Mouse (Mus musculus) layer of hippocampus, postnatal 36 days (tissue): ENCODE data around the gene Zscan21. TPM values are rescaled to one million over a fixed set of nuclear protein-coding genes. Genes with fewer than 3 reads are reported as not detected.
A peak's percentile ranks its signal among the peaks of the same experiment; 100 is the strongest.
"Not testable (repeated sequence)": the region's sequence is repeated elsewhere in the genome, so short reads cannot be mapped to it uniquely, and the experiment has no call there.

Experiments
- DNase-seq, 2 experiments: peaks; one replicate each; pipeline ENCODE4 v3.0.0; 2022
- total RNA-seq, 2 experiments: library from RNA; stranded (reverse); gene quantifications; 2 replicates each; pipeline ENCODE4 v1.2.3; 2021

Zscan21 gene
- total RNA-seq, result 10 to 100 TPM; 14.5 to 15.2 TPM

- peak; percentile 88 to 92 for DNase-seq
These were observed at the start of gene Zscan21 for GRCm38 (mm10) chr5:138116255-138117198. TSS of gene Zscan21 (plus strand) at chr5:138116903.

GRCm38 (mm10) chr5:138073803-138074202 lies 42.9 kb upstream of the Zscan21 start:
- DNase-seq, result no peak

GRCm38 (mm10) chr5:138075684-138076083 lies 41.0 kb upstream of the Zscan21 start:
- no peak for DNase-seq

GRCm38 (mm10) chr5:138076148-138076547 lies 40.6 kb upstream of the Zscan21 start:
- no peak for DNase-seq

- no peak for DNase-seq
These were observed 36.2 kb upstream of the Zscan21 start for GRCm38 (mm10) chr5:138080456-138080855.

GRCm38 (mm10) chr5:138081446-138081845 lies 35.3 kb upstream of the Zscan21 start:
- DNase-seq, result no peak

- DNase-seq, result no peak
These were observed 33.3 kb upstream of the Zscan21 start for GRCm38 (mm10) chr5:138083318-138083900.

GRCm38 (mm10) chr5:138083936-138084335 lies 32.8 kb upstream of the Zscan21 start:
- DNase-seq, result no peak

- no peak for DNase-seq
These were observed 32.2 kb upstream of the Zscan21 start for GRCm38 (mm10) chr5:138084507-138084906.

GRCm38 (mm10) chr5:138084996-138085395 lies 31.7 kb upstream of the Zscan21 start, which contains the start of gene Zkscan1:
TSS of gene Zkscan1 (plus strand) at chr5:138085084.
- peak; percentile 75 to 78 for DNase-seq

GRCm38 (mm10) chr5:138085421-138085911 lies 31.2 kb upstream of the Zscan21 start:
- DNase-seq, result peak in 1 of 2 experiments; percentile 21

- DNase-seq, result no peak
These were observed 29.9 kb upstream of the Zscan21 start for GRCm38 (mm10) chr5:138086842-138087241.

- DNase-seq, result no peak
These were observed 28.3 kb upstream of the Zscan21 start for GRCm38 (mm10) chr5:138088366-138088765.

GRCm38 (mm10) chr5:138089108-138089551 lies 27.6 kb upstream of the Zscan21 start:
- no peak for DNase-seq

- DNase-seq, result no peak
These were observed 26.4 kb upstream of the Zscan21 start for GRCm38 (mm10) chr5:138090271-138090670.

GRCm38 (mm10) chr5:138090737-138091136 lies 26.0 kb upstream of the Zscan21 start:
- no peak for DNase-seq

- no peak for DNase-seq
These were observed 23.9 kb upstream of the Zscan21 start for GRCm38 (mm10) chr5:138092771-138093170.

GRCm38 (mm10) chr5:138094474-138094873 lies 22.2 kb upstream of the Zscan21 start:
- no peak for DNase-seq

- no peak for DNase-seq
These were observed 11.7 kb upstream of the Zscan21 start for GRCm38 (mm10) chr5:138104976-138105375.

- no peak for DNase-seq
These were observed 9.6 kb upstream of the Zscan21 start for GRCm38 (mm10) chr5:138107130-138107529.

- not testable (repeated sequence) for DNase-seq
These were observed 6.8 kb upstream of the Zscan21 start for GRCm38 (mm10) chr5:138109847-138110396.

- no peak for DNase-seq
These were observed 704 bp downstream of the Zscan21 start for GRCm38 (mm10) chr5:138117199-138118015.
